Mouse (Mus musculus) lung, postnatal 0 days (tissue): ENCODE results near the gene Cep83.

ENCODE experiments used
- CTCF ChIP-seq: IDR thresholded peaks from 2 replicates; pipeline ENCODE4 v1.5.1; 2016; ENCODE audit warnings: antibody characterized with exemption, mild to moderate bottlenecking
- EP300 ChIP-seq: IDR thresholded peaks from 2 replicates; pipeline ENCODE4 v1.6.1; 2016; ENCODE audit warnings: antibody characterized with exemption, mild to moderate bottlenecking, control low read depth

GRCm38 (mm10) chr10:94705643-94706258 is 17.3 kb downstream of the Cep83 start:
- TF ChIP-seq CTCF (no peak), EP300 (no peak)
